Mouse (Mus musculus) mouse embryonic stem cell (cell line): ENCODE results near the gene Tbc1d1.

Source experiments
- in situ Hi-C, 2 experiments: fragments of 300-500 bp; cut with MboI; formaldehyde crosslinking; loops; 1 replicate in 1 of 2; 3 replicates in 1 of 2; pipeline ENCODE4 v1.14.3; 2019 to 2020; ENCODE audit warnings: low sequenced_read_pairs in 2 of 2, low pct_unique_long_range_greater_than_20kb in 1 of 2, mixed read lengths in 1 of 2; ENCODE audit not compliant: unreplicated experiment in 1 of 2

The Tbc1d1 gene

DNA sequence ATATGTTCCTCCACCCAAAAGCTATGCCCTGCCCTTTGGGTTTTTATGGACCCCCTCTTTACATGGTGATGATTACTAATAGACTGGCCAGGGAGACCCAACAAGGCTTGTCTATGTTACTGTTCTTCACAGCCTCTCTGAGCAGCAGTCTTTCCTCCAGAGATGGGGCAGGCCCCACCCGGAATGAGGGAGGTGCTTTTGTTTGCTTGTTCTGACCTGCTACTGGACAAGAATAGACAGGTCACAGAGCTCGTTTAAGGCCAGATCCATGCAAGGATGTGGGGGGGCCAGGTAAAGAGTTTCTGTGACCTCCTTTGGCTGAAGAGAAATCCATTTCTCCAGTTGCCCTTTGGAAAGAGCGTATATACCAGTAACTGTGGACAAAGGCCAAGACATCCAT is 72.1 kb downstream of the Tbc1d1 start:
- in situ Hi-C loops = no loop called here

DNA sequence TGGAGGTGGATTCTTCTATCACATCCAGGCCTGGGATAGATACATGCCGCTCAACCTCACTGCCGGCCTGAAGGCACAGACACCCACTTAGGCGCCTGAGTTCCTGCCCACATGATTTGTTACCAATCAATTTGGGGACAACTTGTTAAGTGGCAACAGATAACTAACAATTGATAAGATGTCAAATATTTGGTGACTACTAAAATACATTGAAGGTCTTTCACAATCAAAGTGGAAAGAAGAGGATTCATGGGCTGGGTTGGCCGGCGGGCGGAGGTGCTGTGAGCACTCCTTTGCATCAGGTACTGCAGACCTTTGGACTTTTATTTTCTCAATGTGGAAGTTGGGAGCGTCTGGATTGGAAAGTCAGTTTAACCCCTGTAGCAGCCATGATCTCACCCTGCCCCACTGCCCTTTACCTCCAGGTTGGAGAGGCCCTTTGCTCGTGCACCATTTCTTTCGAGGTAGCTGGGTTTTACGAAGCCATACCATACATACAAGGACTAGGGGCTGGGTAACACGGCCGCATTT is 73.3 kb downstream of the Tbc1d1 start:
- in situ Hi-C loops = no loop called here

DNA sequence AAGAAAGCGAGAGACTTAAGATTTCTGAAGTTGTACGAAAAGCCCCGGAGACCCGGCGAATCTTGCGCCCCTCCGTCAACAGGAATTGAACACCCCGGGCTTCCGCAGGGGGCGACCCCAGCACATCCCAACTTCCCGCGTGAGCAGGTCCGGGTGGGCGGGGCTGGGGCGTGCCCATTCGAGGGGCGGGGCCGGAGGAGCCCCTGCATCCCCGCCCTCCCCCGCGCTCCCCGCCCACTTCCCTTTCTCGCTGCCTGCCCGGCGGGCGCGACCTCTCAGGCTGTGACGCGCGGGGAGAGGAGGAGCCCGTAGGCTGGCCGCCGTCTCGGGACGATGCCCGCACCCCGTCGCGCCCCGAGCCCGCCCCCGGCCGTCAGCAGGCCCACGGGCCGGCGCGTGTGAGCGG is 74.0 kb downstream of the Tbc1d1 start:
- in situ Hi-C loops = no loop called here

DNA sequence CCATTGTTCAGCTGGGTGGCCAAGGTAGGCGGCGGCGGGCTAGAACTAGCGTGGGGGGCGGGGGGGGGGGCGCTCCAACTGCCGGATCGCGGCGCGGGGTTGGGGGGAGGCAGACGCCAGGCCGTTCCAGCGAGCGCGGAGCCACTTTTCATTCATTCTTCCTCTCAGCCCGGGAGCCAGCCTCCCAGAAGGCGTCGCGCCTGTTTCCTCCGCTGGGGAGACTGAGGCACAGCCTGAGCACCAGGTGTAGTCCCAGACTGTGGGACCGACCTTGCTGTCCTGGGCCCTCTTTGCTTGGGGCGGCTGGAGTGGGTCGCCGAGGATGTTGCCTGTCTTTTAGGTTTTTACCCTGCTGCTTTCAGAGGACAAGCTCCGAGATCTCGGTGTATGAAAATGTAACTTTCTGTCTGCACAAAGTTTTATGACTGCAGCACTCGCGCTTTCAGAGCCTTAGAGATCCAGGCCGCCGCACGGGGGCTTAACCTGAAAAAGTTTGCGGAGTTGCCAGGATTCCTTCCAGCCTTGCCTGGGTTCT is 74.5 kb downstream of the Tbc1d1 start:
- in situ Hi-C loops = no loop called here

DNA sequence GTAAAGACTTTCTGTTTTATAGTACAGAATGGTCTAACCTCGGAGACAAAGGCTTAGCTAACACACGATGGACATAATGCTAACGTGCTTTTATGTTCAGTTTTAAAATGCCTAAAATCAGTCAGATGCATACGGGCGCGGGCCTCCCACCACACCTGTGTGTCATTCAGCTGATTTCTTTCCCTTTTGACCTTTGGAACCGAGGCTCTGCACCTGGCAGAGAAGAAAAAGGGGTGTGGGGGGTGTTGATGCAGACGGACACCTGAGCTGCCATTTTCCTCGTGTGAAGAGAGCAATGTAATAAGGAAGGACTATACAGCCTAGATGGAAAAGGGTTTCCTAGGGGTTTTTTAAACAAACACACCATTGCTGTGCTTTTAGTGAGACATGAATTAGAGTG is 76.8 kb downstream of the Tbc1d1 start:
- in situ Hi-C loops = no loop called here

DNA sequence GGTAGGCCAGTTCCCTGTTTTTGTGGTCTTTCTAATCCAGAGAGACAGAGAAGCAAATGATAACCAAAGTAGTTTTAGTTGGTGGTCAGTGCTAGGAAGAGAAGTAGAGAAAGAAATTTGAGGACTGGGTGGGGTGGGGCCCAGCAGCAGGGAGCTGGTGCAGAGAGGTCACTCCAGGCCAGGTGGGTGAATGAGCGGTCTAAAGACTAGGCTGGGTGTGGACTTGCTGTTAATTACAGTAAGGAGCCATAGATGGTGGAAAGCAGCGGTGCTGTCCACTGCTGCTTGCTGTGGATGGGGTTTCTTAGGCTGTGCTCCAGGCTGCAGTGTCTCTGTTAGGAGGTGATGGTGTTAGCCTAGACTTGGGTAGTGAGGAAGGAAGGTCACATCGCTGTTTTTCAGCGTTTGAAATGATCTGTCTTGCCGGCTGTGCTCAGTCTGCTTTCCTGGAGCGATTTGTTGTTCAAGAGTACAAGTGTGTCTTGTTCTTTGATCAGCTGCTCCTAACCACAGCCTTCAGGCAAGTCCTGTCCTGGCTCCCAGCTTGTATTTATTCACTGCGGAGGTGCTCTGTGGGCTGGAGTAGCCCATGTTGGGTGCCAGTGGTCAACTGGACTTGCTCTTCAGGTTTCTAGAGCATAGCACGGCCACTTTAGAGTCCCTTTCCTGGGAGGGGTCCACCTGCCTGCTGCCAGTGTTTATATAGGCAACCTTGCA is 78.3 kb downstream of the Tbc1d1 start:
- in situ Hi-C loops = no loop called here

DNA sequence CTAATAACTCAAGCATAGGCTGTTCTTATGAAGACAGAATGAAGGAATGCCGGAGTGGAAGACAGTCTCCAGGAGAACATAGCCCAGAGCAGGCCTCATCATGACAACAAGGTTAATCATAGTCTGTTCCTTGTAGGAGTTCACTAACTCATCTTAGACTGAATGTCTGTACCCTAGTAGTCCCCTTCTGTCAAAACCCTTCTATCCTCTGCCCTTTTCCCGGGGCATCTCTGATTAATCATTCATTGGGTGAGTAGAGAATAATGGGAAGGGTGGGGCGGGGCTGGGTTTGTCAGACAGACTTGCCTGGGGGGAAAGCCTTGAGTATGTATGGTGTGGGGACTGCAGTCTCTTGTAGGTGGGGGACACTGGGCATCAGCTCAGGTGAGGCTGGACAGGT is 79.1 kb downstream of the Tbc1d1 start:
- in situ Hi-C loops = no loop called here

DNA sequence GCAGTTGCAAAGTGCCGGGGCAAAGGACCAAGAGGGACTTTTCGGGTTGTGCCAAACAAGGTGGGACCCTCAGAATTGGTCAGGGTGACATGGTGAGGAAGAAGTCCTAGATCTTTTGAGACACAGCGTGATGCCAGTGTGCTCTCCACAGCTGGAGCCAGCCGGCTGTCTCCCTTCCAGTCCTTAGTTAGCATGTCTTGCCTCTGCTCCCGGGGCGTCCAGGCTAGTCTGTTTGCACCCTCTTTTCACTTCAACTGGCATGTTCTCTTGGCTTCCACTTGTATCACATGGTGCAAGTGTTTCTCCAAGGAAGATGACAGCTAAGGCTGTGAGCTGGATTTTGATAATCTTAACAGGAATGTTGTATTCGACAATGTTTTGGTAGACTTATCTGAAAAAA is 80.5 kb downstream of the Tbc1d1 start:
- in situ Hi-C loops = no loop called here

DNA sequence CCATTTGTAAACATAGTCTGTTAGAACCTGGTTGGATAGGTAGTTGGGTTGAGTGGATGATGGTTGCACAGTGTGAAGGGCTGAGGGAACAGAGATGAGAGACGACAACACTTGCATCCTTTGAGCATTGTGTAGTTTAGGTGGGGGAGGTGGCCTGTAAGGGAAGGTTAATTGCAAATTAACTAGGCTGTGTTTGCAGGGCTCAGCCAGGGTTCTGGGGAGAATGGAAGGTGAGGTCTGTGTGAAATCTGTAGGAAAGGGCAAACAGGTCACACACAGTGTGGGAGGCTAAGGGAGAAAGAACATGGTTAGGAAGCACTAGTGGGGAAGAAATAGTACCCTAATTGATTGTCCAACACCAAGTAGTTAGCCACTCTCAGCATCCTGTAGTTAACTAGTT is 81.2 kb downstream of the Tbc1d1 start:
- in situ Hi-C loops = no loop called here

DNA sequence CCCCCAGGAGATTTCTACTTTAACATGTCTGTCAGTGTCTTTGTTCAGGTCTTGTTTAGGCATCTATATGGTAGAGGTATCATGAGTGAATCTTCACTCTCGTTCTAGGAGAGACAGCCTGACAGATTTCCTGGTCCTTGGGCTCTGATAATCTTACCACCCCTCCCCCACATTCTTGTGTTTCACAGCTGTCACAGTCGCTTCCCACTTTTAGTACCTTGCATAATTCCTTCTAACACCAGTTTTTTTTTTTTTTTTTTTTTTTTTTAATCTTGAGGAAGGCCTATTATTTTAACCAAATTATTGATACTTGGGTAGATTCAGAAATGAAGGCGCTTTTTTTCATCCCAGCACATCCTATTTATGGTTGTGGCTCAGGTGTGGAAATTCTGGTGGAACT is 81.6 kb downstream of the Tbc1d1 start:
- in situ Hi-C loops = no loop called here

DNA sequence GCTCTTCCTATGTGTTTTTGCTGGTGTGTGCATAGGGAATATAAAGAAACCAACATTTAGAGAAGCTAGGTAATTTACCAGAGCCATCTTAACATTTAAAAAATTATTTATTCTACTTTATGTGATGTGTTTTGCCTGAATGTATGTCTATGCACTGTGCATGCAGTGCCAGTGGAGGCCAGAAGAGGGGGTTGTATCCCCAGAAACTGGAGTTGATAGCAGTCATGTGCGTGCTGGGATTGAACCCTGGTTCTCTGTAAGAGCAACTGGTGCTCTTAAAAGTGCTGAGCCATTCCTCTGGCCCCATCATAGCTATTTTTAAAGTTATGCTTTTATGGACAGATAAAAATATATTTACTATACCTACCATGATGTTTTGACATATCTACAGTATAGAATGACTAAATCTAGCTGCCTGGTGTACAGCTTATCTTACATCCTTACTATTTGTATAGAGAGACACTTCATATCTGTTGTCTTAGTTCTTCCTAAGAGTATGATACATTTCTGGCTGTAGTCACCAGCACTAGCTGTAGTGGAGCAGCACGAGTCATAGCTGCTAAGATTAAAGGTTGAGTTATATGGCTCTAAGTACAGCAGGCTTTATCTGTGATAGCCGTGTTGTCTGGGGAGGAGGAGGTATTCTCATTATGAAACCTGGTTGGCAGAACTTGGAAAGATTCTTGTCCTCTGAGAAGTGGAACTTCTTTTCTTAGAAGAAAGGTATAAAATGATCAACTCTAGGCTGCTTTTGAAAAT is 83.0 kb downstream of the Tbc1d1 start:
- in situ Hi-C loops = no loop called here

DNA sequence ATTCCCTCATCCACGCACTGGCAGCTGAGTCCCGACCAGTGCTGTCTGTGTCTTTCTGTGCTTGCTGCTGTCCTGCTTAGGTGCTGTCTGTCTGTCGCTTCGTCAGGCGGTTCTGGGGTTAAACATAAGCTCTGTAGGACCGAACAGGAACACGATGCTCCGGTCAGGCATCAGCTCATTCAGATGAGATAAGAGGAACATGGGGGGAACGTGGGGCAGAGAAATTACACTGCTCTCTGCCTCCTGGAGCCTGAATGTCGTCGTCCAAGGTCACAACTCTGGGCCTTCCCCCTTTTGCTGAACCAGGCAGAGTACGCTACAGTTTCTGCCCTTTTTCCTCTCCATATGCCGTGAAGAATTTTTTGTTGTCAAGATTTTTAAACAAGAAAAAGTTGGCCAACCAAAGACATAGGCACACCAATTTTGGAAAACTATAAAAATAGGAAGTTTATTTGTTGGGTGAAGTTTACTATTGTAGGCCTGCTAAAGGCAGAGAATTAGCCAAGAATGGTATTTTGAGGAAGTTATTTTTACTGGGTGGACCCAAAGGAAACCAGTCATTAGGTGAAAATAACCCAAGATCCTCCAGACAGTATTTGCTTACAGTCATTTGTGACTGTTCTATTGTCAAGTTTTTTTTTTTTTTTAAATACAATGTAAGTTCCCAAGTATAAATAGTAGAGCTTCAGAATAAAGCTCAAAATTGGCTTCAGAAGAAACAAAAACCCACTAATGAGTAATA is 85.0 kb downstream of the Tbc1d1 start:
- in situ Hi-C loops = no loop called here

DNA sequence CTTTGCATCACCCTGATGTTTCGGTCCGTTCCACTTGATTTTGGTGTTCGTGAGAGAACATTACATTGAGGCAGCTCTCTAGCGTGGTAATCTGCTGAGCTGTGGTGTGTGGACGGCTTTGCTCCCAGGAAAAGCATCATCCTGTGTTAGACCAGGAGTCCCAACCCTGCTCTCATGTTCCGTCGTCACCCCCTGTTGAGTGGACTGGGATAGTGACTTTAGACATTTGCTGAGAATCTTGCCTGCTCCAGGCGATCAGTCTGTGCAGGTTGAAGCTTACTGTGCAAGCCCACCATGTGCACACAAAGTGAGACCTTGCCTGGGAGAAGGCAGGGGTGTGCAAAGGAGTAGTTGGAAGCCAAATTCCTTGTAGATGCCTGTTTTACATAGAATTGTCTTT is 85.8 kb downstream of the Tbc1d1 start:
- in situ Hi-C loops = no loop called here

DNA sequence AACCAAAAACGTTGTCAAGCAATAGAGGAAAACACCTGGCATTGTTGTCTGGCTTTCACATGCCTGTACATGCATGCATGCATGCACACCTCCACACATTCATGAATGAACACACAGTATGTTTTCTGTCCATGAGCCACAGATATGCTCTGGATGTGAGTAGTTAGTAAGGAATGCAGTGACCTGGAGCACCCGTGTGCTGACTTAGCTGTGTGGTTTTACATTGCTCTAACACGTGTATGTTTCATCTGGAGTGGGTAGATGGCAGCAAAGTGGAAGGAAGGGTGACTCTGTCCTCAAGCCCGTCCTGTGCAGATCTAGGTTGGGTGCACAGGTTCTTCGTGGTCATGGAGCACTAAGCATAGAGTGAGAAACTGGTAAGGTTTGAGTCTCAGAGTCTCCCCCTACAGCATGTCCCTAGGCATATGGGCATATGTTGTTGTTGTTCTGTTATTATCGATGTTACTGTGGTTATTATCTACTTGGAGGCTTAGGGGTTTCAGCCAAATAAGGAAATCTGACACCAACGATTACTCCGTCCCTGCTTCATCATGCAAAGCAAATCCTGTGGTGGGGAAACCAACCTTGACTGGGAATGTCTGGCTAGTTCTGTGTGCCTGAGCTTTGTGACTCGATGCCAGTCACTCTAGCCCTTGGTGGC is 86.8 kb downstream of the Tbc1d1 start:
- in situ Hi-C loops = no loop called here

DNA sequence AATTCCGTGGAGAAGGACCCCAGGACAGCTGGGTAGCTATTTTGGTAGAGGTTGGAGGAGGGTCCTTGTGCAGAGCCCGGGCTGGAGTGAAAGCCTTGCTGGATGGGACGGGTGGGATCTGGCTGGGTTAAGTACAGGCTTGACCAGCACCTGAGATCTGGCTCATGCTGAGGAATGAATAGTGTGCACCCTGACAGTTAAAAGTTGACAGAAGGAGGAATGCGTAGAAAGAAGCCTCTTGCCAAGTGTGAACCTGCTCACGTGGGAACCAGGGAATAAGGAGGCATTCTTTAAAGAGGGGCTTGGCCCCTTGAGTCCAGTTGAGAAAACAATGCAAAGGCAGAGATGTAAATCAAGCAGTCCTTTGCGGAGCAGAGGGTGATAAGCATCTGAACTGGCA is 87.6 kb downstream of the Tbc1d1 start:
- in situ Hi-C loops = no loop called here

DNA sequence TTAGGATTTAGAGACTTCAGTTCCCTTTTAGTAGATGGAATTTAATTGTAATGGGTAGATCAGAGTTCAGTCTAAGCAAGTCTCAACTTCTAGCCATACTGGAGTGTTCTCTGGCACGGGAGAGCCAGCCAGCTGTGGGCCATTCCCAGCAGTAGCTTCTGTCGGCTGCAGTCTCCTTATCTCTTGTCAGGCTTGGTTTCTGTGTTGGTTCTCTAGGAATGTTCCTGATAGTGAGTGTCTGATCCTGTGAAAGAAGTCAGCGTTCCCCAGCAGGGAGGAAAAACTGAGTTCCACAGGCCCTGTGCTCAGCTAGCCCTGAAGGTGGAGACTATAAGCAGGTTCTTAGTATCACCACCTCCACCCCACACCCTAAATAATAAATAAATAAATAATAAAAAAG is 88.2 kb downstream of the Tbc1d1 start:
- in situ Hi-C loops = no loop called here

DNA sequence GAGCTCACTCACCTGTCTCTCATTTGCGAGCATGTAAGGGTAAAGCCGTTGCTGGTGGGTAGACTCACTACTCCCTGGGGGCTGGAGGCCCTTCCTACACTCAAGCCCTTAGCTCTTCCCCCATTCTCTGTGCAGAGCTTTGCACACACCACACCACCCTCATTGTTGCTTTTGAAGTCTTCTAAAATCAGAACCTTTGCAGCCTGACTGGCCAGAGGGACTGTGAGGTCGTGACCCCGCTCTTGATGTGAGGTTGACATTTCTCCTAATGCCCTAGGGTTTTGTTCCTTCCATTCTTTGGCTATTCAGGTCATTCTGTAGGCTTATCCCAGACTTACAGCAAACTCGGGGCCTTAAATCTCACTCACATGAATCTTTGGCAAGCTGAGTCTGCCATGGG is 88.6 kb downstream of the Tbc1d1 start:
- in situ Hi-C loops = no loop called here

DNA sequence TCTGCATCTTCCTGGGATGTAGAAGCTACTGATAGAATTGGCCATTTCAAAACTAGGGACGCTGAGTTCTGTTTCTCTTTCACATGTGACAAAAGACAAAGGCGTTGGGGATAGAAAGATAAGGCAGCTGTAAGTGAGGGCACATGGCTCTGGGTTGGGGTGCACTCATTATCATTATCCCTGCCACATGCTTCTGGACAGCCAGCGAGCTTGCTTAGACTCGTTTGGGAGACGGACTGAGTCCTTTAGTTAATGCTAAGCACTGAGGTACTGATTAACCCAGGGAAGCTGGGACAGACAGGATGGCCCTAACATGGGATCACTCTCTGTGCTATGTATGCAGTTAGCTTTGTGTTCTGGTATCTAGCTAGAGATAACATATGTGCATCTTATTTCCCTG is 95.3 kb downstream of the Tbc1d1 start:
- in situ Hi-C loops = loop anchor here in 1 of 2 experiments (25.0 kb wide), 1 partner anchor 339 kb away; no protein-coding TSS in a partner anchor
